Mouse (Mus musculus): Measurements from ENCODE around the gene Ofcc1.

DNA sequence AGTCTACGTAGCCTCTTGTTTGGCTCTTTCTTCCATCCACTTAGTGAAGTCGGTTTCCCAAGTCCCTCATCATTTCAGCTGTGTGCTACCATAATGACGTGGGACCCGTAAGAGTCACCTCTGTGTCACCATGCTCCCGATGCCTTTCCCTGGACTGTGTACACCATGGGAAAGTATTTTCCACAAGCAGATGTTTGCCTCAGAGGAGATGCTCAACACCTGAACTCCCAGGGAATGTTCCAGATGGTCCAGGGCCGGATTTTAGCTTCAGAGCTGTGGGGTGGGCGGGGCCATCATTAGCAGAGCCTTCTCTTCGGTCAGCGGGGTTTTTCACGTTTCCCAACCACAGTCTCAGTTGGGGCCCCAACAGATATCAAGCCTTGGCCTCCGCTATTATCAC, 5.5 kb upstream of the Ofcc1 start:
- TF ChIP-seq CTCF (IDR thresholded peaks at IDR 0.05; ENCODE audit: extremely low read depth, insufficient read length, insufficient replicate concordance, low read depth, low read length) (no peak), POLR2A (IDR thresholded peaks at IDR 0.05; ENCODE audit: low read depth, low read length) (no peak)
